Mouse (Mus musculus) embryonic fibroblast, embryonic 13.5 days (primary cell): ENCODE results near the gene Veph1.

ENCODE experiments used
- CTCF ChIP-seq: IDR thresholded peaks from 2 replicates; pipeline ENCODE4 v1.5.1; 2011; ENCODE audit warnings: mild to moderate bottlenecking, control low read depth, low read length, moderate library complexity, borderline replicate concordance; ENCODE audit not compliant: insufficient read depth
- POLR2A ChIP-seq: IDR thresholded peaks from 2 replicates; pipeline ENCODE4 v1.6.1; 2011; ENCODE audit warnings: low read depth, mild to moderate bottlenecking, control low read depth, low read length, moderate library complexity

GRCm38 (mm10) chr3:66137601-66138000, 159.0 kb downstream of the Veph1 start:
- TF ChIP-seq CTCF, result no peak
- TF ChIP-seq POLR2A, result no peak
